Mouse (Mus musculus) liver, embryonic 13.5 days (tissue): ENCODE measurements at regions not wholly inside any gene's neighbourhood (a gene's known extent, or its start where the extent isn't known, plus 50 kb on each side); places are given as distances from the start of the nearest gene placed in this dataset.
A peak's percentile ranks its signal among the peaks of the same experiment; 100 is the strongest.

Experiments
- ATAC-seq: fragments of 200-750 bp; cut with Nextera tagmentation; 2 replicates; pipeline ENCODE4 v1.8.0; 2017; ENCODE audit warnings: low read depth, mild to moderate bottlenecking, moderate number of reproducible peaks, moderate library complexity
- DNase-seq: peaks from one replicate; pipeline ENCODE4 v3.0.0; 2022
- H3K27ac ChIP-seq: fragments of 300-500 bp; sonication (generic); 2 replicates; pipeline ENCODE4 v1.5.1; 2015; ENCODE audit warnings: moderate library complexity, mild to moderate bottlenecking, inconsistent platforms
- H3K27me3 ChIP-seq: fragments of 300-500 bp; sonication (generic); 2 replicates; pipeline ENCODE4 v1.6.1; 2015; ENCODE audit warnings: mild to moderate bottlenecking, inconsistent platforms
- H3K36me3 ChIP-seq: fragments of 300-500 bp; sonication (generic); 2 replicates; pipeline ENCODE4 v1.6.1; 2015; ENCODE audit warnings: mild to moderate bottlenecking, inconsistent platforms
- H3K4me1 ChIP-seq: fragments of 300-500 bp; sonication (generic); replicated peaks from 2 replicates; pipeline ENCODE4 v1.6.1; 2015; ENCODE audit warnings: inconsistent platforms
- H3K4me2 ChIP-seq: fragments of 300-500 bp; sonication (generic); 2 replicates; pipeline ENCODE4 v1.6.1; 2015; ENCODE audit warnings: inconsistent platforms, mild to moderate bottlenecking, moderate library complexity
- H3K4me3 ChIP-seq: fragments of 300-500 bp; sonication (generic); replicated peaks from 2 replicates; pipeline ENCODE4 v1.5.1; 2015; ENCODE audit warnings: mild to moderate bottlenecking, inconsistent platforms
- H3K9ac ChIP-seq: fragments of 300-500 bp; sonication (generic); 2 replicates; pipeline ENCODE4 v1.6.1; 2015; ENCODE audit warnings: mild to moderate bottlenecking, inconsistent platforms
- H3K9me3 ChIP-seq: fragments of 300-500 bp; sonication (generic); replicated peaks from 2 replicates; pipeline ENCODE4 v1.6.1; 2016; ENCODE audit warnings: inconsistent platforms
- WGBS: fragments of 180-500 bp; shearing (Covaris S2); methylation state at CpG from one replicate; pipeline ENCODE4 v1.1.7; 2015; ENCODE audit not compliant: insufficient replicate concordance; 5-methylcytosine and 5-hydroxymethylcytosine counted together

DNA sequence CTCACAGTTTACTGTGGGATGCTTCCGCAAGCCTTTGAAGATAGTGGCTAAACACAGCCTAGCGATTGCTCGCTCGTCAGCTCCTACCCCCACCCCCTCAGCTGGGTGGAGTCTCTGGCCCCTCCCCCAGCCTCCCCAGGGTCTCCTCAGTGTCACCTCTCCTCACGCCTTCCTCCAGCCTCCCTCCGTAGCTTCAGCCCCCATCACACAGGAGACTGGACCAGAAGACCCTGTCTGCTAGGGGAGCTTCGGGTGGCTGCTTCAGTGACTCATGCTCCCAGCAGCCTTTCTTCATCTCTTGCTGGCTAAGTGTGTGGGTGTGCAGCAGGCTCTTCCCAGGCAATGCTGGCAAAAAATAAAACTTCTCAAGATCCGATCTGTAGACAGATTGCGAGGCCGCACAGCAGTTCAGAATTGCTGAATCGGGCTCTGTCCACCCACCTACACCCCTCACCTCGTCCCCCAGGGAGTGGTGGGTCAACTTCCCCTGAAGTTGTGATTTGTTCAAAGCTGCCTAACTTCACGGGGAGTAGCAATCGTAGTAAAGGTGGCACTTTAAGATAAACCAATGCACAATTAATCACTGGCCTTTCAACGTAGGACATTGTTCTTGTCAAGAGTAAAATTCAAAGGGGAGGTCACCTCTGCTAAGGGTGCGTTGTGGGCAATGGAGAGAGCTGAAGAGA is 61.2 kb upstream of the Ankrd28 start:
- ATAC-seq (0 out of 2 replicates have a peak, but pooled peaks have one; percentile 45), DNase-seq (no peak)
- Histone ChIP-seq H3K4me3 (0 out of 2 replicates have a peak overlapping the region, but pooled peaks have one; percentile 2), H3K36me3 (no peaks in the 10 kb centered on the region), H3K9me3 (no peaks in the 10 kb centered on the region), H3K9ac (no peak overlapping the region), H3K4me1 (peaks cover 3% of the 10 kb centered on the region; the same call in 1 of the 2 replicates), H3K27me3 (no peaks in the 10 kb centered on the region), H3K27ac (no peak overlapping the region), H3K4me2 (peak overlapping the region; percentile 41)
- WGBS: 20% methylated on average over 16 of the region's 16 CpGs

DNA sequence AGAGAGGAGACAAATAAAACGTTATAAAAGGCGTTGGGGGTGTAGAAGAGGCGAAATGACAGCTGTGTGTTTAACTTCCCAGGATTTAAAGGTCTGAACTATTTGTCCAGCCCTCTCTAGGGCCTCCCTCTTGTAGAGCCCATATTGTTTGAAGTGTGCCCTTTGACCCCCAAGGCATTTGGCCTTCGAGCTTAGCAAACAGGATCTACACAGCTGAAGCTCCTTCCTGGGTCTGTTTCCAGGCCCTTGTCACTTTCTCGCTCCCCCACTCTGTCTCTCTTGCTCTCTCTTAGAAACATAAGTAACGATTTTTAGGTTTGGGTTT is 61.7 kb upstream of the Ankrd28 start:
- ATAC-seq: no peak

GRCm38 (mm10) chr14:31896500-31896899 is 66.0 kb upstream of the Ankrd28 start:
- ATAC-seq: no peak
- no peaks in the 10 kb centered on the region for H3K36me3 ChIP-seq

More for the DNA sequence above, 61.7 kb upstream of the Ankrd28 start:
- H3K9me3 ChIP-seq: no peaks in the 10 kb centered on the region
- H3K4me3 ChIP-seq: no peak overlapping the region
- H3K9ac ChIP-seq: no peak overlapping the region
- H3K4me1 ChIP-seq: peaks cover 3% of the 10 kb centered on the region; the same call in 1 of the 2 replicates
- H3K27ac ChIP-seq: no peak overlapping the region
- H3K4me2 ChIP-seq: no peak overlapping the region
- no peaks in the 10 kb centered on the region for H3K27me3 ChIP-seq
- H3K36me3 ChIP-seq: no peaks in the 10 kb centered on the region
- DNase-seq: no peak
- 32% methylated on average over 6 of the region's 6 CpGs for WGBS

GRCm38 (mm10) chr14:31899504-31899903 is 69.1 kb upstream of the Ankrd28 start:
- H3K9ac ChIP-seq: no peak overlapping the region
- H3K27me3 ChIP-seq: no peaks in the 10 kb centered on the region
- ATAC-seq (no peak), DNase-seq (no peak)
- H3K9me3 ChIP-seq: no peaks in the 10 kb centered on the region
- no peak overlapping the region for H3K27ac ChIP-seq
- H3K4me2 ChIP-seq: no peak overlapping the region
- no peaks in the 10 kb centered on the region for H3K36me3 ChIP-seq
- 65% methylated on average over 8 of the region's 8 CpGs for WGBS
- H3K4me1 ChIP-seq: no peaks in the 10 kb centered on the region
- no peak overlapping the region for H3K4me3 ChIP-seq

More at GRCm38 (mm10) chr14:31896500-31896899, 66.0 kb upstream of the Ankrd28 start:
- Histone ChIP-seq H3K9me3 (no peaks in the 10 kb centered on the region), H3K4me2 (no peak overlapping the region), H3K27me3 (no peaks in the 10 kb centered on the region), H3K9ac (no peak overlapping the region), H3K4me1 (peaks cover under 1% of the 10 kb centered on the region; the same call in 1 of the 2 replicates), H3K27ac (no peak overlapping the region), H3K4me3 (no peak overlapping the region)
- WGBS: 31% methylated on average over 1 of the region's 1 CpGs
- DNase-seq: no peak

GRCm38 (mm10) chr14:31899906-31900305 is 69.5 kb upstream of the Ankrd28 start:
- ATAC-seq: no peak
- DNase-seq: no peak
- H3K4me1 ChIP-seq: no peaks in the 10 kb centered on the region
- H3K27ac ChIP-seq: no peak overlapping the region
- no peaks in the 10 kb centered on the region for H3K27me3 ChIP-seq
- no peak overlapping the region for H3K9ac ChIP-seq
- H3K36me3 ChIP-seq: no peaks in the 10 kb centered on the region
- no peak overlapping the region for H3K4me3 ChIP-seq
- H3K9me3 ChIP-seq: no peaks in the 10 kb centered on the region
- 71% methylated on average over 4 of the region's 4 CpGs for WGBS
- H3K4me2 ChIP-seq: no peak overlapping the region

GRCm38 (mm10) chr14:31901901-31902300 is 71.5 kb upstream of the Ankrd28 start:
- H3K4me3 ChIP-seq: no peak overlapping the region
- H3K9ac ChIP-seq: no peak overlapping the region
- no peaks in the 10 kb centered on the region for H3K4me1 ChIP-seq
- WGBS: 44% methylated on average over 4 of the region's 4 CpGs
- H3K27me3 ChIP-seq: no peaks in the 10 kb centered on the region
- H3K27ac ChIP-seq: no peak overlapping the region
- DNase-seq: no peak
- ATAC-seq: no peak
- no peaks in the 10 kb centered on the region for H3K9me3 ChIP-seq
- H3K4me2 ChIP-seq: no peak overlapping the region
- H3K36me3 ChIP-seq: no peaks in the 10 kb centered on the region

DNA sequence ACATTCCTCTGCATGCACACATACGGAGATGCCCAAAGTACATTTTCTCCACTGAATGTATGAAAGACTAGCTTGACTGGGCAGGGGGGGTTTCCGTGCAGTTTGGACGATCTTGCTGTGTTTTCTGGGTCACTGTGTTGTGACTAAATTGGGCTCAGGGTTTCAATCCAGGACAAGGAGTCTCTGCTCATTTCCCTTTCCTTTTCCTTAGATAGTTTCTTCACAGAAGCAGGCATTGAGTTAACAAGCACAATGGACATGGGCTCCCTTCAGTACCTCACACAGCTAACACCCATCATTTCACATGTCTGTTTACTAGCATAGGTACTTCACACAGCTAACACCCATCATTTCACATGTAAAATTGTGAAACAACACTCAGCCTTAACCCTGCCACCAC is 73.2 kb upstream of the Ankrd28 start:
- Histone ChIP-seq H3K4me2 (no peak overlapping the region), H3K36me3 (no peaks in the 10 kb centered on the region), H3K4me3 (no peak overlapping the region), H3K9me3 (no peaks in the 10 kb centered on the region), H3K27ac (no peak overlapping the region), H3K27me3 (no peaks in the 10 kb centered on the region), H3K4me1 (no peaks in the 10 kb centered on the region), H3K9ac (no peak overlapping the region)
- DNase-seq (no peak), ATAC-seq (no peak)
- WGBS: 47% methylated on average over 3 of the region's 3 CpGs

DNA sequence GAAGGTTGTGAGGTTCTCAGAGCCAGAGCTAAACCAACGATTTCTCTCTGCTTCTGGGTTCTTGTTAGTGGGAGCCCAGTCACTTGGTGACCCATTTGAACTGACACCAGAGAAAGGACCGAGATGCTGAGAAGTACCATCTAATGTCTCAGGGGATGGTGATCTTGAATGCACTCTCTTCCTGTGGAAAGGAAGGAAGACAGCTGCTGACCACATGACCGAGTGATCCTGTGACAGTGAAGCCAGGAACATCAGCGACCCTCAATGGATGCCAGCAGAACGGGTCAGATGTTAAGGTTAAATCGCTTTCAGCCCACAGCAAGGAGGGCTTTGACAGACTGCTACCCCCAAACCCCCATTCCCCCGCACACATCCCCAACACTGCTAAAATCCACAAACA is 78.1 kb upstream of the Ankrd28 start:
- H3K4me2 ChIP-seq: no peak overlapping the region
- H3K9ac ChIP-seq: no peak overlapping the region
- no peaks in the 10 kb centered on the region for H3K27me3 ChIP-seq
- WGBS: 21% methylated on average over 7 of the region's 7 CpGs
- DNase-seq (no peak), ATAC-seq (no peak)
- no peak overlapping the region for H3K27ac ChIP-seq
- no peaks in the 10 kb centered on the region for H3K36me3 ChIP-seq
- no peak overlapping the region for H3K4me3 ChIP-seq
- no peaks in the 10 kb centered on the region for H3K4me1 ChIP-seq
- no peaks in the 10 kb centered on the region for H3K9me3 ChIP-seq

GRCm38 (mm10) chr14:31909291-31909690 is 78.8 kb upstream of the Ankrd28 start:
- ATAC-seq: no peak
- H3K36me3 ChIP-seq: no peaks in the 10 kb centered on the region
- no peaks in the 10 kb centered on the region for H3K27me3 ChIP-seq
- no peaks in the 10 kb centered on the region for H3K9me3 ChIP-seq
- no peak overlapping the region for H3K4me3 ChIP-seq
- H3K27ac ChIP-seq: no peak overlapping the region
- DNase-seq: no peak
- 12% methylated on average over 4 of the region's 4 CpGs for WGBS
- H3K4me1 ChIP-seq: no peaks in the 10 kb centered on the region
- H3K4me2 ChIP-seq: no peak overlapping the region
- H3K9ac ChIP-seq: no peak overlapping the region

DNA sequence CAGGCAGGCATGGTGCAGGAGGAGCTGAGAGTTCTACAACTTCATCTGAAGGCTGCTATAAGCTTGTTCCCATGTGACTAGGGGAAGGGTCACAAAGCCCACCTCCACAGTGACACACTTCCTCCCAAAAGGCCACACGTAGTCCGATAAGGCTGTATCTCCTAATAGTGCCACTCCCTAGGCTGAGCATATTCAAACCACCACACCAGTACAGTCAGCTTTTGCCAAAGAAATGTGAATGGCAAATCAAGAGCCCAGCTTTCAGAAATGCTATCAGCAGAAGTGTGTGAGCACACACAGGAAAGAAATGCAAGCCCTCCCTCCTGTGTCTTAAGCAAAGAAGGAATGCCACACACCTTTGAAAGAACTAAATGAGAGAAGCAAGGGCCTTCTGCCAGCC is 80.4 kb upstream of the Ankrd28 start:
- Histone ChIP-seq H3K27me3 (no peaks in the 10 kb centered on the region), H3K36me3 (no peaks in the 10 kb centered on the region), H3K4me3 (no peak overlapping the region), H3K9me3 (no peaks in the 10 kb centered on the region), H3K4me2 (no peak overlapping the region), H3K4me1 (no peaks in the 10 kb centered on the region), H3K9ac (no peak overlapping the region), H3K27ac (no peak overlapping the region)
- 56% methylated on average over 2 of the region's 2 CpGs for WGBS
- DNase-seq: no peak
- ATAC-seq: no peak

DNA sequence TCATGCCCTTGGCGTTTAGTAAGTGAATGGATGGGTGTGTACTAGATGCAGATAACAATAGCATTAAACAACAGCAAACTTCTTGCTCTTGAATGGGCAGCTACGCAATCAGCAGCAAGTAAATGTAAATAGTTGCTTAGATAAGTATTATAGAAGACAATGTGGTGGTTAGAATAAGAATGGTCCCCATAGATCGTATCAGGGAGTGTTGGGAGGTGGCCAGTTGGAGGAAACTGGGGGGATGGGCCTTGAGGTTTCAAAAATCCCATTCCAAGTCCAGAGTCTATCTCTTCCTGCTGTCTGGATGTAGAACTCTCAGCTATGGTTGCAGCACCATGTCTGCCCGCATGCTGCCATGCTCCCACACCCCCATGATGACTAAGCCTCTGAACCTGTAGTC is 88.0 kb upstream of the Ankrd28 start:
- ATAC-seq: no peak
- WGBS: 63% methylated on average over 4 of the region's 4 CpGs

GRCm38 (mm10) chr14:31918921-31919320 is 88.5 kb upstream of the Ankrd28 start:
- Histone ChIP-seq H3K9ac (no peak overlapping the region), H3K4me2 (no peak overlapping the region), H3K27ac (no peak overlapping the region), H3K36me3 (no peaks in the 10 kb centered on the region), H3K9me3 (0 out of 2 replicates have a peak, but pooled peaks cover 3% of the 10 kb centered on the region), H3K4me1 (no peaks in the 10 kb centered on the region), H3K27me3 (no peaks in the 10 kb centered on the region), H3K4me3 (no peak overlapping the region)
- DNase-seq (no peak), ATAC-seq (no peak)
- whole genome bisulfite sequencing: 83% methylated on average over 1 of the region's 1 CpGs

More for the DNA sequence above, 88.0 kb upstream of the Ankrd28 start:
- Histone ChIP-seq H3K4me2 (no peak overlapping the region), H3K27ac (no peak overlapping the region), H3K9me3 (0 out of 2 replicates have a peak, but pooled peaks cover 3% of the 10 kb centered on the region), H3K36me3 (no peaks in the 10 kb centered on the region), H3K27me3 (no peaks in the 10 kb centered on the region), H3K9ac (no peak overlapping the region), H3K4me1 (no peaks in the 10 kb centered on the region), H3K4me3 (no peak overlapping the region)
- no peak for DNase-seq
